Mouse (Mus musculus): ENCODE measurements around the gene Vkorc1l1. TPM values are rescaled to one million over a fixed set of nuclear protein-coding genes. Genes with fewer than 3 reads are reported as not detected.

Gene Vkorc1l1
- polyA plus RNA-seq, 1 experiment from 2014 or later = 21.7 TPM

- H3K36me3 ChIP-seq (replicated peaks) = peaks cover 16% of the 10 kb centered on the region
- H3K9ac ChIP-seq = peak overlapping the region; percentile 50; the same call in 1 of the 2 replicates
- H3K4me2 ChIP-seq = peak overlapping the region; percentile 76
- H3K4me1 ChIP-seq (replicated peaks) = peaks cover 46% of the 10 kb centered on the region
- H3K27ac ChIP-seq (replicated peaks) = peak overlapping the region; percentile 16; the same call in 1 of the 2 replicates
- no peaks in the 10 kb centered on the region for H3K9me3 ChIP-seq (replicated peaks)
- H3K27me3 ChIP-seq = no peaks in the 10 kb centered on the region
- 18% methylated on average over 1 of the region's 1 CpGs for WGBS (ENCODE audit: insufficient replicate concordance)
- H3K4me3 ChIP-seq (replicated peaks) = peak overlapping the region; percentile 39
- ATAC-seq (ENCODE audit: insufficient read depth) = no peak
Measured at GRCm38 (mm10) chr5:129943402-129943801, 1.6 kb downstream of the Vkorc1l1 start.

DNA sequence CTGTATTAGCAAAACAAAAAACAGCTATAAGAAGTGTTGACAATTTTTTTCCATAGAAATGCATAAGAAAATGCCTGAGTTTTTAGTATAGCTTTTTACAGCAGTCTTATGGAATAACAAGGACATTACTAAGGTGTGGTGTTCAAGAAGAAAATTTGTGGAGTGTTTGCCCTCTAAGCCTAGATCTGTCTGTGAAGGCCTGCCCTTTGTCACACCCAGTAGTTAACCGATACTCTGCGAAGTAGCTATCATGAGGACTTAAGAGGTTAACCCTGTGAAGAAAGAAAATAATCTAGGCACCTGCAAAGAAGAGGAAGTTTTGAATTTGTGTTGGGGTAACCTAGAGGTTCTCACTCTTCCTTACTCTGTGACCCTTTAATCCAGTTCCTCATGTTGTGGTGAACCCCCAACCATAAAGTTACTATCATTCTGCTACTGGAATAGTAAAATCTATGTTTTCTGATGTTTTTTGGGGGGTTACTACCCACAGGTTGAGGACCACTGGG is 5.8 kb downstream of the Vkorc1l1 start:
- Histone ChIP-seq H3K4me1 (replicated peaks) (peaks cover 48% of the 10 kb centered on the region), H3K4me3 (replicated peaks) (no peak overlapping the region), H3K9me3 (replicated peaks) (no peaks in the 10 kb centered on the region), H3K4me2 (no peak overlapping the region), H3K27ac (replicated peaks) (no peak overlapping the region; the same call in 1 of the 2 replicates), H3K9ac (no peak overlapping the region), H3K36me3 (replicated peaks) (peaks cover 16% of the 10 kb centered on the region), H3K27me3 (no peaks in the 10 kb centered on the region)
- WGBS (ENCODE audit: insufficient replicate concordance) = 48% methylated on average over 2 of the region's 2 CpGs
- no peak for ATAC-seq (ENCODE audit: insufficient read depth)

- Histone ChIP-seq H3K4me3 (replicated peaks) (no peak overlapping the region), H3K27ac (replicated peaks) (no peak overlapping the region), H3K9me3 (replicated peaks) (no peaks in the 10 kb centered on the region), H3K9ac (no peak overlapping the region), H3K36me3 (replicated peaks) (peaks cover 2% of the 10 kb centered on the region), H3K27me3 (no peaks in the 10 kb centered on the region), H3K4me2 (no peak overlapping the region), H3K4me1 (replicated peaks) (peaks cover 68% of the 10 kb centered on the region)
- 38% methylated on average over 4 of the region's 4 CpGs for WGBS (ENCODE audit: insufficient replicate concordance)
- no peak for ATAC-seq (ENCODE audit: insufficient read depth)
Measured at GRCm38 (mm10) chr5:129952143-129952542, 10.4 kb downstream of the Vkorc1l1 start.

- Histone ChIP-seq H3K4me3 (replicated peaks) (no peak overlapping the region), H3K4me2 (peak overlapping the region; percentile 53), H3K27ac (replicated peaks) (peak overlapping the region; percentile 93), H3K9me3 (replicated peaks) (no peaks in the 10 kb centered on the region), H3K4me1 (replicated peaks) (peaks cover 62% of the 10 kb centered on the region), H3K9ac (peak overlapping the region; percentile 16; the same call in 1 of the 2 replicates), H3K27me3 (no peaks in the 10 kb centered on the region), H3K36me3 (replicated peaks) (peaks cover 13% of the 10 kb centered on the region; the same call in 1 of the 2 replicates)
- WGBS (ENCODE audit: insufficient replicate concordance) = 28% methylated on average over 5 of the region's 5 CpGs
- peak; percentile 61 for ATAC-seq (ENCODE audit: insufficient read depth)
Measured at GRCm38 (mm10) chr5:129954473-129955254, 12.9 kb downstream of the Vkorc1l1 start.

DNA sequence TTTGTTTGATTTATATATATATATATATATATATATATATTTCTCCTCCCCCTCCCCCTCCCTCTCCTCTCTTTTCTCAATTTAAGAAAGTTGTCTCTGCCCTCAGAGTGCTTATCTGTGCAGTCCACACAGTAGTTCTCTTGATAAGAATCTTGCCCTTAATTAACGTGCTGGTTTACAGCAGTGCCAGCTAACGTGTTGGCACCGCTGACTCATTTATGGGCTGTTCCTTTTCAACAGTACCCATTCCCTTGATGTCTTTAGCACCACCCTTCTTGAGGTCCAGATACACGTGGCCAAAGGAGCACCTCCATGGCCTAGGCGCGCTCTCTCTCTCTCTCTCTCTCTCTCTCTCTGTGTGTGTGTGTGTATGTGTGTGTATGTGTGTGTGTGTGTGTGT is 14.0 kb downstream of the Vkorc1l1 start:
- peak overlapping the region; percentile 53 for H3K4me2 ChIP-seq

GRCm38 (mm10) chr5:129963224-129963623 is 21.5 kb downstream of the Vkorc1l1 start:
- ATAC-seq (ENCODE audit: insufficient read depth) = no peak
- Histone ChIP-seq H3K9ac (no peak overlapping the region), H3K27ac (replicated peaks) (0 out of 2 replicates have a peak overlapping the region, but pooled peaks have one; percentile 8), H3K36me3 (replicated peaks) (peaks cover 16% of the 10 kb centered on the region), H3K4me1 (replicated peaks) (peaks cover 15% of the 10 kb centered on the region; the same call in 1 of the 2 replicates), H3K4me2 (no peak overlapping the region), H3K9me3 (replicated peaks) (no peaks in the 10 kb centered on the region), H3K4me3 (replicated peaks) (no peak overlapping the region), H3K27me3 (no peaks in the 10 kb centered on the region)
- WGBS (ENCODE audit: insufficient replicate concordance) = 82% methylated on average over 4 of the region's 4 CpGs

More for the DNA sequence above, 14.0 kb downstream of the Vkorc1l1 start:
- Histone ChIP-seq H3K4me3 (replicated peaks) (no peak overlapping the region), H3K27ac (replicated peaks) (peak overlapping the region; percentile 93), H3K36me3 (replicated peaks) (peaks cover 20% of the 10 kb centered on the region; the same call in 1 of the 2 replicates), H3K27me3 (no peaks in the 10 kb centered on the region), H3K9ac (0 out of 2 replicates have a peak overlapping the region, but pooled peaks have one; percentile 6), H3K9me3 (replicated peaks) (no peaks in the 10 kb centered on the region), H3K4me1 (replicated peaks) (peaks cover 57% of the 10 kb centered on the region)
- 24% methylated on average over 6 of the region's 6 CpGs for WGBS (ENCODE audit: insufficient replicate concordance)
- ATAC-seq (ENCODE audit: insufficient read depth) = peak; percentile 89

- ATAC-seq (ENCODE audit: insufficient read depth) = no peak
- no peak overlapping the region for H3K9ac ChIP-seq
- no peak overlapping the region for H3K4me3 ChIP-seq (replicated peaks)
- peaks cover 25% of the 10 kb centered on the region for H3K4me1 ChIP-seq (replicated peaks)
- H3K9me3 ChIP-seq (replicated peaks) = no peaks in the 10 kb centered on the region
- H3K36me3 ChIP-seq (replicated peaks) = peaks cover 2% of the 10 kb centered on the region
- no peaks in the 10 kb centered on the region for H3K27me3 ChIP-seq
- H3K27ac ChIP-seq (replicated peaks) = no peak overlapping the region
- WGBS (ENCODE audit: insufficient replicate concordance) = 81% methylated on average over 3 of the region's 3 CpGs
- H3K4me2 ChIP-seq = no peak overlapping the region
Measured at GRCm38 (mm10) chr5:129966448-129966847, 24.7 kb downstream of the Vkorc1l1 start.

DNA sequence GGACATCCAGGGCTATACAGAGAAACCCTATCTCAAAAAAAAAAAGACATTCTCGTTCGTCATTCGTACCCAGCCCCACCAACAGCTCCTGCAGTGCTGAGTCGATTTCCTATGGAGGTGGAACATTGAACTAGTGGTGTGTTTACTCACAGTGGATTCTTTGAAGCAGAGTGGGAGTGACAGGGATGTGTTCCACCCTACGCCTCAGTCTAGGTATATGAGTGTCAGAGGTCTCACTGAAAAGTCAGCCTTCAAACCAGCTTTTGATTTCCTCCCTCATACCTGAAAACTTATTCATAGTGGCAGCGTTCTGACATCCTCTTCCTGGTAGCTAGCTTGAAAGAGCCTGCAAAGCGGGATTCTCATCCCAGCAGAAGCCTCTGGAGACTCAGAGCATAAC is 26.6 kb downstream of the Vkorc1l1 start:
- Histone ChIP-seq H3K36me3 (replicated peaks) (peaks cover 18% of the 10 kb centered on the region), H3K4me3 (replicated peaks) (no peak overlapping the region), H3K4me1 (replicated peaks) (peaks cover 35% of the 10 kb centered on the region), H3K27ac (replicated peaks) (peak overlapping the region; percentile 41; the same call in 1 of the 2 replicates), H3K27me3 (no peaks in the 10 kb centered on the region), H3K9me3 (replicated peaks) (no peaks in the 10 kb centered on the region), H3K4me2 (no peak overlapping the region), H3K9ac (no peak overlapping the region)
- no peak for ATAC-seq (ENCODE audit: insufficient read depth)
- WGBS (ENCODE audit: insufficient replicate concordance) = 74% methylated on average over 7 of the region's 7 CpGs

DNA sequence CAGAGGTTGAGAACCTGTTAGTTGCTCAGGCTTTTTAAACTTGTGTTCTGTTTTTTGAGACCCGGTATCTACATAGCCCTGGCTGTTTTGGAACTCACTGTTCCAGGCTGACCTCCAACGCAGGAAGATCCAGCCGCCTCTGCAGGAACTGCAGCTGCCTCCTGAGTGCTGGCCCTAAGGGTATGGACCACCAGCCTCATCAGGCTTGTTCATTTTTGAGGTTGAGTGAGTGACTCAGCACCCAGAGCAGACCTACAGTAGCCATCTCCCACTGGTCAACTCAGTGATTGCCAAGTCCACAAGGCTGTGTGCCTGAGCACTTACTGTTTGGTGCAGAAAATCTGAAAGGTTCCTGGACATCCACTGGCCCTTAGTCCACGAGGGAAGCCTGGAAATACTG is 29.7 kb downstream of the Vkorc1l1 start:
- Histone ChIP-seq H3K27ac (replicated peaks) (peak overlapping the region; percentile 56), H3K4me1 (replicated peaks) (peaks cover 58% of the 10 kb centered on the region), H3K4me3 (replicated peaks) (no peak overlapping the region), H3K9ac (no peak overlapping the region), H3K36me3 (replicated peaks) (peaks cover 30% of the 10 kb centered on the region), H3K27me3 (no peaks in the 10 kb centered on the region), H3K9me3 (replicated peaks) (no peaks in the 10 kb centered on the region), H3K4me2 (no peak overlapping the region)
- no peak for ATAC-seq (ENCODE audit: insufficient read depth)
- WGBS (ENCODE audit: insufficient replicate concordance) = 74% methylated on average over 4 of the region's 4 CpGs

DNA sequence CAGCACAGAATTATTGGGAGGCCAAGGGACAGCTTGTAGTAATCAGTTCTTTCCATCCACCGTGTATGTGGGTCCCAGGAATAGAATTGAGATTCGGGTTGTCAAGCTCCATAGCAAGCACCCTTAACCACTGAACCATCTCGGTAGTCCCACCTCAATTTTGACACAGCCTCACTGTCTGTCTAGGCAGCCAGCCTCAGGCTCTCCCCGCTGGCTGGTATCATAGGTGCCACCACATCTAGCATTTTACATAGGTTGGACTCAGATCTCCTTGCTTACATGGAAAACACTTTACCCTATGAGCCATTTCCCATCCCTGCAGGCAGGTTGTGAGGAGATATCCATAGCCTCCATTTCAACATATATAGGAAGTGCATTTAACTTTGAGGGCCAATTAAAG is 32.6 kb downstream of the Vkorc1l1 start:
- no peaks in the 10 kb centered on the region for H3K9me3 ChIP-seq (replicated peaks)
- 38% methylated on average over 4 of the region's 4 CpGs for WGBS (ENCODE audit: insufficient replicate concordance)
- H3K4me1 ChIP-seq (replicated peaks) = peaks cover 73% of the 10 kb centered on the region
- H3K4me3 ChIP-seq (replicated peaks) = no peak overlapping the region
- H3K27me3 ChIP-seq = no peaks in the 10 kb centered on the region
- peaks cover 30% of the 10 kb centered on the region for H3K36me3 ChIP-seq (replicated peaks)
- H3K27ac ChIP-seq (replicated peaks) = peak overlapping the region; percentile 97
- peak overlapping the region; percentile 28 for H3K9ac ChIP-seq
- peak; percentile 19; the same call in 1 of the 2 replicates for ATAC-seq (ENCODE audit: insufficient read depth)
- H3K4me2 ChIP-seq = peak overlapping the region; percentile 55

GRCm38 (mm10) chr5:129974866-129975311 is 33.1 kb downstream of the Vkorc1l1 start:
- no peak overlapping the region for H3K4me3 ChIP-seq (replicated peaks)
- H3K4me1 ChIP-seq (replicated peaks) = peaks cover 77% of the 10 kb centered on the region
- WGBS (ENCODE audit: insufficient replicate concordance) = 16% methylated on average over 4 of the region's 4 CpGs
- H3K9me3 ChIP-seq (replicated peaks) = no peaks in the 10 kb centered on the region
- H3K9ac ChIP-seq = peak overlapping the region; percentile 39; the same call in 1 of the 2 replicates
- no peaks in the 10 kb centered on the region for H3K27me3 ChIP-seq
- peak overlapping the region; percentile 55 for H3K4me2 ChIP-seq
- peak overlapping the region; percentile 97 for H3K27ac ChIP-seq (replicated peaks)
- H3K36me3 ChIP-seq (replicated peaks) = peaks cover 30% of the 10 kb centered on the region
- peak; percentile 87 for ATAC-seq (ENCODE audit: insufficient read depth)

Measured in liver, embryonic 15.5 days (tissue).